Mouse (Mus musculus) layer of hippocampus, adult 9-11 months (tissue): ENCODE results near the gene Cbwd1.

Experiments used
- DNase-seq: peaks from one replicate; pipeline ENCODE4 v3.0.0; 2022

The Cbwd1 gene

GRCm38 (mm10) chr19:24972701-24973390, 11.4 kb upstream of the Cbwd1 start:
- no peak for DNase-seq

GRCm38 (mm10) chr19:24971307-24971706, 9.9 kb upstream of the Cbwd1 start:
- DNase-seq = no peak

GRCm38 (mm10) chr19:24966941-24967340, 5.5 kb upstream of the Cbwd1 start:
- DNase-seq = no peak

GRCm38 (mm10) chr19:24966203-24966602, 4.8 kb upstream of the Cbwd1 start:
- DNase-seq = no peak

GRCm38 (mm10) chr19:24958531-24958930, 2.9 kb downstream of the Cbwd1 start:
- no peak for DNase-seq

- DNase-seq = no peak
These were observed 15.7 kb downstream of the Cbwd1 start for GRCm38 (mm10) chr19:24945521-24946262.

GRCm38 (mm10) chr19:24937084-24937483, 24.3 kb downstream of the Cbwd1 start:
- DNase-seq = no peak

- no peak for DNase-seq
These were observed 32.4 kb downstream of the Cbwd1 start for GRCm38 (mm10) chr19:24929041-24929440.

- no peak for DNase-seq
These were observed 40.5 kb downstream of the Cbwd1 start for GRCm38 (mm10) chr19:24920866-24921265.

GRCm38 (mm10) chr19:24908385-24909155, 52.8 kb downstream of the Cbwd1 start:
- no peak for DNase-seq

GRCm38 (mm10) chr19:24907655-24908054, 53.8 kb downstream of the Cbwd1 start:
- DNase-seq = no peak

GRCm38 (mm10) chr19:24902821-24903220, 58.6 kb downstream of the Cbwd1 start:
- no peak for DNase-seq

GRCm38 (mm10) chr19:24902256-24902655, 59.2 kb downstream of the Cbwd1 start:
- DNase-seq = no peak

- no peak for DNase-seq
These were observed 59.7 kb downstream of the Cbwd1 start for GRCm38 (mm10) chr19:24901666-24902065.

- no peak for DNase-seq
These were observed 60.7 kb downstream of the Cbwd1 start, which contains the start of gene Foxd4 for GRCm38 (mm10) chr19:24900581-24901220. Foxd4 (minus strand) TSS chr19:24901197.

GRCm38 (mm10) chr19:24899578-24900544, 61.5 kb downstream of the Cbwd1 start:
- no peak for DNase-seq

- DNase-seq = no peak
These were observed 62.5 kb downstream of the Cbwd1 start for GRCm38 (mm10) chr19:24898737-24899577.

- DNase-seq = no peak
These were observed 63.3 kb downstream of the Cbwd1 start for GRCm38 (mm10) chr19:24897896-24898736.

GRCm38 (mm10) chr19:24897006-24897895, 64.2 kb downstream of the Cbwd1 start:
- no peak for DNase-seq
